In genomic region chr15:99688712-99689111, GRCm38 (mm10) we compare ENCODE assay signal across 9 mouse cellular contexts. TPM values are rescaled to one million over a fixed set of nuclear protein-coding genes. Genes with fewer than 3 reads are reported as not detected.
DNase-seq lines count a peak whose midpoint lies in the region; ATAC-seq and TF ChIP-seq lines count a peak whose summit lies in the region.
"Had no signal": no experiment of that assay in that cellular context is flagged by ENCODE, and none has a peak within 500 bp of the region (broad histone marks: within the 10 kb centered on the region; RNA-seq: fewer than 3 reads in every experiment).

No protein-coding gene starts in this region.

- H3K4me2 ChIP-seq in hindbrain, postnatal 0 days (ENCODE audit: low read depth, low read length), result no peak overlapping the region
- no peak overlapping the region for H3K4me2 ChIP-seq in liver, postnatal 0 days (ENCODE audit: low read depth, low read length)
- H3K4me2 ChIP-seq in neural tube, embryonic 11.5 days (ENCODE audit: low read depth), result no peak overlapping the region
- H3K4me2 ChIP-seq: liver, embryonic 13.5 days had no signal

- peak; percentile 27 for DNase-seq in thymus, adult 2 months
- DNase-seq in thymus, adult 18-20 months, result no peak
- peak; percentile 42 for DNase-seq in c-Kit-positive CD71-positive TER-119-positive erythroid progenitor cells, embryonic 14.5 days (ENCODE audit: low spot score)
- peak; percentile 71 for DNase-seq in forebrain, embryonic 10.5 days (ENCODE audit: extremely low spot score, low spot score)
- DNase-seq in hindbrain, postnatal 0 days (ENCODE audit: low spot score), result peak; percentile 86
- DNase-seq in liver, postnatal 0 days, result peak; percentile 49
- peak; percentile 65 for DNase-seq in neural tube, embryonic 11.5 days (ENCODE audit: low spot score)
- DNase-seq in urinary bladder, adult 18-20 months (ENCODE audit: low spot score in 2 of 2), result no peak
- DNase-seq: liver, embryonic 13.5 days had no signal

- TF ChIP-seq POLR2A in thymus, adult 2 months (IDR thresholded peaks at IDR 0.05; ENCODE audit: control insufficient read depth, extremely low read depth, insufficient read depth, low read length, poor library complexity), result no peak

- H3K4me1 ChIP-seq in thymus, adult 2 months (replicated peaks; ENCODE audit: control insufficient read depth, insufficient read depth, low read length), result no peaks in the 10 kb centered on the region
- peaks cover 21% of the 10 kb centered on the region for H3K4me1 ChIP-seq in forebrain, embryonic 10.5 days
- H3K4me1 ChIP-seq in hindbrain, postnatal 0 days (ENCODE audit: insufficient read depth, low read length), result no peaks in the 10 kb centered on the region
- H3K4me1 ChIP-seq in liver, postnatal 0 days (ENCODE audit: insufficient read depth), result no peaks in the 10 kb centered on the region
- peaks cover 5% of the 10 kb centered on the region for H3K4me1 ChIP-seq in neural tube, embryonic 11.5 days (ENCODE audit: control insufficient read depth, insufficient read depth, low read length)

- no peaks in the 10 kb centered on the region for H3K9me3 ChIP-seq in forebrain, embryonic 10.5 days
- H3K9me3 ChIP-seq in hindbrain, postnatal 0 days (ENCODE audit: low read length), result no peaks in the 10 kb centered on the region
- no peaks in the 10 kb centered on the region for H3K9me3 ChIP-seq in liver, postnatal 0 days (ENCODE audit: low read length)
- no peaks in the 10 kb centered on the region for H3K9me3 ChIP-seq in neural tube, embryonic 11.5 days (ENCODE audit: control insufficient read depth, low read length)
- H3K9me3 ChIP-seq: liver, embryonic 13.5 days had no signal

- no peak overlapping the region for H3K4me3 ChIP-seq in thymus, adult 2 months (ENCODE audit: control insufficient read depth, insufficient read depth, low read length)
- H3K4me3 ChIP-seq in forebrain, embryonic 10.5 days, result no peak overlapping the region
- H3K4me3 ChIP-seq in hindbrain, postnatal 0 days (ENCODE audit: low read length), result no peak overlapping the region
- H3K4me3 ChIP-seq in liver, postnatal 0 days (ENCODE audit: low read depth, low read length), result no peak overlapping the region
- no peak overlapping the region for H3K4me3 ChIP-seq in neural tube, embryonic 11.5 days (ENCODE audit: low read depth, low read length)
- H3K4me3 ChIP-seq: liver, embryonic 13.5 days had no signal

- H3K9ac ChIP-seq in hindbrain, postnatal 0 days (replicated peaks; ENCODE audit: low read length), result no peak overlapping the region
- H3K9ac ChIP-seq in liver, postnatal 0 days (replicated peaks), result no peak overlapping the region
- H3K9ac ChIP-seq in neural tube, embryonic 11.5 days (ENCODE audit: low read length), result no peak overlapping the region
- H3K9ac ChIP-seq: liver, embryonic 13.5 days had no signal

- H3K27ac ChIP-seq in thymus, adult 2 months (ENCODE audit: control insufficient read depth, insufficient read depth, low read length), result no peak overlapping the region
- no peak overlapping the region for H3K27ac ChIP-seq in forebrain, embryonic 10.5 days
- H3K27ac ChIP-seq in hindbrain, postnatal 0 days, result no peak overlapping the region
- no peak overlapping the region for H3K27ac ChIP-seq in liver, postnatal 0 days (ENCODE audit: low read depth)
- no peak overlapping the region for H3K27ac ChIP-seq in neural tube, embryonic 11.5 days (ENCODE audit: low read depth, low read length)
- H3K27ac ChIP-seq: liver, embryonic 13.5 days had no signal

- peak; percentile 57; the same call in 1 of the 2 replicates for ATAC-seq in hindbrain, postnatal 0 days
- peak; percentile 44; the same call in 1 of the 2 replicates for ATAC-seq in liver, postnatal 0 days
- ATAC-seq in neural tube, embryonic 11.5 days (ENCODE audit: insufficient read depth, low FRiP score, low TSS enrichment), result no peak

- TF ChIP-seq CTCF in thymus, adult 2 months (IDR thresholded peaks at IDR 0.05; ENCODE audit: borderline replicate concordance, control insufficient read depth, extremely low read depth, insufficient read depth, low read length, poor library complexity), result peak; percentile 72; the same call in 1 of the 2 replicates
- TF ChIP-seq CTCF in hindbrain, postnatal 0 days (IDR thresholded peaks at IDR 0.05; ENCODE audit: low read depth), result peak; percentile 96
- peak; percentile 95 for TF ChIP-seq CTCF in liver, postnatal 0 days (IDR thresholded peaks at IDR 0.05; ENCODE audit: low read depth)

- WGBS in thymus, adult 2 months, result 5% methylated on average over 4 of the region's 4 CpGs
- 6% methylated on average over 4 of the region's 4 CpGs for whole genome bisulfite sequencing in forebrain, embryonic 10.5 days
- WGBS in hindbrain, postnatal 0 days, result 2% methylated on average over 4 of the region's 4 CpGs
- WGBS in liver, postnatal 0 days (ENCODE audit: insufficient replicate concordance), result 8% methylated on average over 4 of the region's 4 CpGs
- WGBS in neural tube, embryonic 11.5 days, result 9% methylated on average over 4 of the region's 4 CpGs

- H3K27me3 ChIP-seq in thymus, adult 2 months (ENCODE audit: control insufficient read depth, insufficient read depth, low read length), result no peaks in the 10 kb centered on the region
- H3K27me3 ChIP-seq in forebrain, embryonic 10.5 days (ENCODE audit: poor library complexity, severe bottlenecking), result peaks cover 38% of the 10 kb centered on the region
- H3K27me3 ChIP-seq in hindbrain, postnatal 0 days (ENCODE audit: insufficient read depth, low read length), result no peaks in the 10 kb centered on the region
- H3K27me3 ChIP-seq in liver, postnatal 0 days (ENCODE audit: insufficient read depth, low read length), result peaks cover 6% of the 10 kb centered on the region; the same call in 1 of the 2 replicates
- no peaks in the 10 kb centered on the region for H3K27me3 ChIP-seq in neural tube, embryonic 11.5 days (ENCODE audit: control insufficient read depth, insufficient read depth, low read length)

- TF ChIP-seq EP300 in liver, postnatal 0 days (IDR thresholded peaks at IDR 0.05; ENCODE audit: low read depth), result no peak

- no peaks in the 10 kb centered on the region for H3K36me3 ChIP-seq in thymus, adult 2 months (ENCODE audit: control insufficient read depth, insufficient read depth, low read length)
- no peaks in the 10 kb centered on the region for H3K36me3 ChIP-seq in forebrain, embryonic 10.5 days (replicated peaks)
- H3K36me3 ChIP-seq in hindbrain, postnatal 0 days (ENCODE audit: insufficient read depth, low read length), result no peaks in the 10 kb centered on the region
- H3K36me3 ChIP-seq in liver, postnatal 0 days (replicated peaks; ENCODE audit: insufficient read depth, low read length), result no peaks in the 10 kb centered on the region
- H3K36me3 ChIP-seq in neural tube, embryonic 11.5 days (ENCODE audit: control insufficient read depth, insufficient read depth, low read length), result no peaks in the 10 kb centered on the region
- H3K36me3 ChIP-seq: liver, embryonic 13.5 days had no signal

RNA-seq across cellular contexts. Expression of gene Smarcd1, which starts 13.2 kb away (rescaled TPM):
- 106 and 111 TPM in 2 replicates for polyA plus RNA-seq in thymus, adult 2 months (2012; rRNA removed)
- polyA plus RNA-seq in forebrain, embryonic 10.5 days (2016; fragmentation: Nextera tagmentation; extraction: Ambion mirVana), result 91.5 TPM in 2 replicates
- total RNA-seq in hindbrain, postnatal 0 days (2014; rRNA removed), result 74.0 and 89.4 TPM in 2 replicates
- polyA plus RNA-seq in hindbrain, postnatal 0 days (2015; fragmentation: Nextera tagmentation; extraction: Ambion mirVana), result 78.1 and 91.2 TPM in 2 replicates
- polyA plus RNA-seq in liver, postnatal 0 days (2015; fragmentation: Nextera tagmentation; extraction: Ambion mirVana), result 4.7 and 5.3 TPM in 2 replicates
- polyA plus RNA-seq in neural tube, embryonic 11.5 days (2014; fragmentation: Nextera tagmentation; extraction: Ambion mirVana), result 117 and 135 TPM in 2 replicates

RNA-seq across cellular contexts. Expression of gene Gm17349, which starts 16.6 kb away (rescaled TPM):
- polyA plus RNA-seq in thymus, adult 2 months (2012; rRNA removed), result not detected in 2 replicates
- polyA plus RNA-seq in forebrain, embryonic 10.5 days (2016; fragmentation: Nextera tagmentation; extraction: Ambion mirVana), result not detected in 2 replicates
- not detected in 2 replicates for total RNA-seq in hindbrain, postnatal 0 days (2014; rRNA removed)
- not detected in 2 replicates for polyA plus RNA-seq in hindbrain, postnatal 0 days (2015; fragmentation: Nextera tagmentation; extraction: Ambion mirVana)
- polyA plus RNA-seq in liver, postnatal 0 days (2015; fragmentation: Nextera tagmentation; extraction: Ambion mirVana), result 1.3 and 2.9 TPM in 2 replicates
- not detected in 2 replicates for polyA plus RNA-seq in neural tube, embryonic 11.5 days (2014; fragmentation: Nextera tagmentation; extraction: Ambion mirVana)
- polyA plus RNA-seq: liver, embryonic 13.5 days had no signal

RNA-seq across cellular contexts. Expression of gene Asic1, which starts 18.5 kb away (rescaled TPM):
- polyA plus RNA-seq in thymus, adult 2 months (2012; rRNA removed), result 0.13 and 0.19 TPM in 2 replicates
- 2.2 and 2.4 TPM in 2 replicates for polyA plus RNA-seq in forebrain, embryonic 10.5 days (2016; fragmentation: Nextera tagmentation; extraction: Ambion mirVana)
- total RNA-seq in hindbrain, postnatal 0 days (2014; rRNA removed), result 127 and 143 TPM in 2 replicates
- polyA plus RNA-seq in hindbrain, postnatal 0 days (2015; fragmentation: Nextera tagmentation; extraction: Ambion mirVana), result 32.0 and 37.1 TPM in 2 replicates
- polyA plus RNA-seq in liver, postnatal 0 days (2015; fragmentation: Nextera tagmentation; extraction: Ambion mirVana), result 0.38 and 0.54 TPM in 2 replicates
- 15.1 and 17.0 TPM in 2 replicates for polyA plus RNA-seq in neural tube, embryonic 11.5 days (2014; fragmentation: Nextera tagmentation; extraction: Ambion mirVana)

RNA-seq across cellular contexts. Expression of gene Gpd1, which starts 28.6 kb away (rescaled TPM):
- polyA plus RNA-seq in thymus, adult 2 months (2012; rRNA removed), result 108 and 187 TPM in 2 replicates
- 0.38 and 0.54 TPM in 2 replicates for polyA plus RNA-seq in forebrain, embryonic 10.5 days (2016; fragmentation: Nextera tagmentation; extraction: Ambion mirVana)
- total RNA-seq in hindbrain, postnatal 0 days (2014; rRNA removed), result 2.8 and 3.7 TPM in 2 replicates
- 2.5 TPM in 2 replicates for polyA plus RNA-seq in hindbrain, postnatal 0 days (2015; fragmentation: Nextera tagmentation; extraction: Ambion mirVana)
- 147 and 150 TPM in 2 replicates for polyA plus RNA-seq in liver, postnatal 0 days (2015; fragmentation: Nextera tagmentation; extraction: Ambion mirVana)
- polyA plus RNA-seq in neural tube, embryonic 11.5 days (2014; fragmentation: Nextera tagmentation; extraction: Ambion mirVana), result 0.32 and 0.33 TPM in 2 replicates

RNA-seq across cellular contexts. Expression of gene Cox14, which starts 36.7 kb away (rescaled TPM):
- polyA plus RNA-seq in thymus, adult 2 months (2012; rRNA removed), result 227 and 284 TPM in 2 replicates
- 140 and 146 TPM in 2 replicates for polyA plus RNA-seq in forebrain, embryonic 10.5 days (2016; fragmentation: Nextera tagmentation; extraction: Ambion mirVana)
- 61.2 and 101 TPM in 2 replicates for total RNA-seq in hindbrain, postnatal 0 days (2014; rRNA removed)
- polyA plus RNA-seq in hindbrain, postnatal 0 days (2015; fragmentation: Nextera tagmentation; extraction: Ambion mirVana), result 201 and 202 TPM in 2 replicates
- 111 and 117 TPM in 2 replicates for polyA plus RNA-seq in liver, postnatal 0 days (2015; fragmentation: Nextera tagmentation; extraction: Ambion mirVana)
- 134 and 135 TPM in 2 replicates for polyA plus RNA-seq in neural tube, embryonic 11.5 days (2014; fragmentation: Nextera tagmentation; extraction: Ambion mirVana)

Comparison
In these comparisons a context has a peak if more than half of its experiments do, and no peak if none do; other contexts are left out.
1. DNase-seq: peak in thymus, adult 2 months (single experiment), c-Kit-positive CD71-positive TER-119-positive erythroid progenitor cells, embryonic 14.5 days (single experiment), forebrain, embryonic 10.5 days (single experiment), hindbrain, postnatal 0 days (single experiment), liver, postnatal 0 days (single experiment) and neural tube, embryonic 11.5 days (single experiment); none in thymus, adult 18-20 months (0 of 2) and urinary bladder, adult 18-20 months (0 of 2).
2. RNA of gene Smarcd1, which starts 13.2 kb away (polyA plus RNA-seq): 117 to 135 TPM in neural tube, embryonic 11.5 days, 106 to 111 TPM in thymus, adult 2 months, 91.5 TPM in forebrain, embryonic 10.5 days and 78.1 to 91.2 TPM in hindbrain, postnatal 0 days; 4.7 to 5.3 TPM in liver, postnatal 0 days; every median in the first group is over 10 times any median in the second.
3. Peak in every context shown above with its lines, with median percentiles within 50 percentile points of each other: CTCF ChIP-seq.